8 mouse cellular contexts compared by ENCODE assay signal in genomic region chr2:27426855-27427457, GRCm38 (mm10). TPM values are rescaled to one million over a fixed set of nuclear protein-coding genes. Genes with fewer than 3 reads are reported as not detected.
A peak's percentile ranks its signal among the peaks of the same experiment; 100 is the strongest.
DNase-seq lines count a peak whose midpoint lies in the region; ATAC-seq and TF ChIP-seq lines count a peak whose summit lies in the region.

Vav2 (minus strand) TSS chr2:27427033.

- TF ChIP-seq EP300 in CH12.LX (IDR thresholded peaks at IDR 0.05; ENCODE audit: low read length): 0 out of 2 replicates have a peak, but pooled peaks have one; percentile 29
- TF ChIP-seq EP300 in liver, embryonic 14.5 days (IDR thresholded peaks at IDR 0.05; ENCODE audit: low read depth): no peak

- in situ Hi-C loops in CH12.LX (cut with MboI; ENCODE audit: low pct_ligation_motif_present, low pct_unique_long_range_greater_than_20kb, low sequenced_read_pairs): loop anchor here (25.0 kb wide), 1 partner anchor 340 kb away; the partner anchor contains the start of gene Adamtsl2

- H3K4me3 ChIP-seq in CH12.LX (replicated peaks in 1 of 3; ENCODE audit: low read depth in 2 of 3, low read length in 2 of 3, poor library complexity in 1 of 3): peak within 1 kb of the TSS; percentile 85 to 98 (median 91)
- peak within 1 kb of the TSS; percentile 84 for H3K4me3 ChIP-seq in heart, embryonic 13.5 days
- H3K4me3 ChIP-seq in liver, embryonic 14.5 days (ENCODE audit: insufficient read depth in 1 of 2, low read depth in 2 of 2, low read length in 2 of 2): peak within 1 kb of the TSS; percentile 65 to 66
- H3K4me3 ChIP-seq in stomach, embryonic 15.5 days (replicated peaks): peak within 1 kb of the TSS; percentile 91

- peak; percentile 57 for TF ChIP-seq RAD21 in CH12.LX (IDR thresholded peaks at IDR 0.05; ENCODE audit: low read depth, low read length)

- dilution Hi-C loops in CH12.LX (cut with MboI; ENCODE audit: extremely low pct_ligation_motif_present, extremely low pct_unique_long_range_greater_than_20kb, low sequenced_read_pairs): no loop called here

- H3K9ac ChIP-seq in CH12.LX (ENCODE audit: insufficient read depth, low read depth): peak within 1 kb of the TSS; percentile 92
- peak within 1 kb of the TSS; percentile 89 for H3K9ac ChIP-seq in heart, embryonic 13.5 days
- peak within 1 kb of the TSS; percentile 49 for H3K9ac ChIP-seq in liver, embryonic 14.5 days (replicated peaks)
- H3K9ac ChIP-seq in stomach, embryonic 15.5 days: peak within 1 kb of the TSS; percentile 80

- peaks cover 0 to 18% of the 10 kb centered on the region in 2 experiments for H3K36me3 ChIP-seq in CH12.LX (replicated peaks in 1 of 2; ENCODE audit: control insufficient read depth in 1 of 2, insufficient read depth in 1 of 2, low read length in 1 of 2)
- no peaks in the 10 kb centered on the region for H3K36me3 ChIP-seq in heart, embryonic 13.5 days
- H3K36me3 ChIP-seq in liver, embryonic 14.5 days (replicated peaks; ENCODE audit: control insufficient read depth, insufficient read depth, low read depth): no peaks in the 10 kb centered on the region
- H3K36me3 ChIP-seq in stomach, embryonic 15.5 days: no peaks in the 10 kb centered on the region

- peak in 1 of 2 experiments; percentile 58; a peak in 2 of 4 replicates for TF ChIP-seq CTCF in CH12.LX (conservative IDR thresholded peaks at IDR 0.05 in 1 of 2, IDR thresholded peaks at IDR 0.05 in 1 of 2; ENCODE audit: low read depth in 2 of 2, low read length in 2 of 2)
- TF ChIP-seq CTCF in liver, embryonic 14.5 days (IDR thresholded peaks at IDR 0.05; ENCODE audit: low read depth): 0 out of 2 replicates have a peak, but pooled peaks have one; percentile 18

- under 1% methylated on average over 45 of the region's 58 CpGs for WGBS in heart, embryonic 13.5 days
- WGBS in liver, embryonic 14.5 days (ENCODE audit: insufficient replicate concordance): under 1% methylated on average over 58 of the region's 58 CpGs
- 1% methylated on average over 56 of the region's 58 CpGs for WGBS in stomach, embryonic 15.5 days

- peak within 1 kb of the TSS; percentile 83 for H3K4me2 ChIP-seq in CH12.LX (ENCODE audit: insufficient read depth, low read depth, poor library complexity, severe bottlenecking)
- peak within 1 kb of the TSS; percentile 99 for H3K4me2 ChIP-seq in heart, embryonic 13.5 days
- H3K4me2 ChIP-seq in liver, embryonic 14.5 days (ENCODE audit: low read depth): peak within 1 kb of the TSS; percentile 90
- H3K4me2 ChIP-seq in stomach, embryonic 15.5 days: peak within 1 kb of the TSS; percentile 98

- peak; percentile 73 for TF ChIP-seq POLR2A in CH12.LX (IDR thresholded peaks at IDR 0.05; ENCODE audit: low read depth, low read length)

- H3K27me3 ChIP-seq in CH12.LX (replicated peaks): no peaks in the 10 kb centered on the region
- peaks cover 15% of the 10 kb centered on the region; the same call in 1 of the 2 replicates for H3K27me3 ChIP-seq in heart, embryonic 13.5 days (replicated peaks)
- peaks cover 19% of the 10 kb centered on the region for H3K27me3 ChIP-seq in liver, embryonic 14.5 days (ENCODE audit: control insufficient read depth, insufficient read depth, low read length)
- no peaks in the 10 kb centered on the region for H3K27me3 ChIP-seq in stomach, embryonic 15.5 days (replicated peaks)

- peak within 1 kb of the TSS; percentile 47 for H3K27ac ChIP-seq in CH12.LX (ENCODE audit: insufficient read depth, low read depth)
- H3K27ac ChIP-seq in heart, embryonic 13.5 days (replicated peaks): peak within 1 kb of the TSS; percentile 61
- no peak within 1 kb of the TSS for H3K27ac ChIP-seq in liver, embryonic 14.5 days
- peak within 1 kb of the TSS; percentile 81 for H3K27ac ChIP-seq in stomach, embryonic 15.5 days

- peaks cover 49% of the 10 kb centered on the region for H3K79me2 ChIP-seq in CH12.LX (replicated peaks; ENCODE audit: control insufficient read depth, extremely low read depth, insufficient read depth, poor library complexity, severe bottlenecking)

- H3K4me1 ChIP-seq in CH12.LX (ENCODE audit: control insufficient read depth in 1 of 2, insufficient read depth in 2 of 2): peaks cover 13 to 49% of the 10 kb centered on the region in 2 experiments
- H3K4me1 ChIP-seq in heart, embryonic 13.5 days: peaks cover 49% of the 10 kb centered on the region
- H3K4me1 ChIP-seq in liver, embryonic 14.5 days (replicated peaks; ENCODE audit: control insufficient read depth in 2 of 2, insufficient read depth in 2 of 2, low read length in 1 of 2): peaks cover 0 to 9% of the 10 kb centered on the region in 2 experiments; a peak in 2 of 4 replicates
- H3K4me1 ChIP-seq in stomach, embryonic 15.5 days: peaks cover 38% of the 10 kb centered on the region

- no peaks in the 10 kb centered on the region for H3K9me3 ChIP-seq in CH12.LX (replicated peaks; ENCODE audit: low read length)
- no peaks in the 10 kb centered on the region for H3K9me3 ChIP-seq in heart, embryonic 13.5 days
- no peaks in the 10 kb centered on the region for H3K9me3 ChIP-seq in liver, embryonic 14.5 days (ENCODE audit: control insufficient read depth, low read length)
- no peaks in the 10 kb centered on the region for H3K9me3 ChIP-seq in stomach, embryonic 15.5 days

- DNase-seq in CH12.LX (ENCODE audit: extremely low read depth): peak; percentile 94
- DNase-seq in c-Kit-negative CD71-positive TER-119-positive erythroid progenitor cells, embryonic 14.5 days (ENCODE audit: low read depth, low spot score): peak; percentile 59
- DNase-seq in fibroblast of lung, adult 2 months (ENCODE audit: low read depth): peak; percentile 60
- DNase-seq in kidney, postnatal 10 days: peak; percentile 96
- peak; percentile 82 to 84 (median 83) for DNase-seq in liver, embryonic 14.5 days (ENCODE audit: low read depth in 3 of 3, low spot score in 3 of 3)
- peak; percentile 93 for DNase-seq in neural tube, embryonic 10.5 days (ENCODE audit: extremely low spot score, low spot score)

- peak; percentile 92 for ATAC-seq in heart, embryonic 13.5 days (ENCODE audit: extremely low read depth, insufficient number of reproducible peaks, low FRiP score, low TSS enrichment)
- peak; percentile 93 for ATAC-seq in liver, embryonic 14.5 days (ENCODE audit: insufficient read depth)
- peak; percentile 94 for ATAC-seq in stomach, embryonic 15.5 days (ENCODE audit: insufficient read depth, low FRiP score, low read depth)

TF ChIP-seq in CH12.LX, 34 proteins besides CTCF, POLR2A, EP300 and RAD21:
- TF ChIP-seq JUN (IDR thresholded peaks at IDR 0.05; ENCODE audit: insufficient read depth, low read depth, low read length): no peak
- no peak for TF ChIP-seq RCOR1 (conservative IDR thresholded peaks at IDR 0.05; ENCODE audit: low read depth, low read length)
- TF ChIP-seq SIN3A (IDR thresholded peaks at IDR 0.05; ENCODE audit: low read length): peak; percentile 83
- peak; percentile 51; the same call in 1 of the 2 replicates for TF ChIP-seq MEF2A (IDR thresholded peaks at IDR 0.05; ENCODE audit: borderline replicate concordance, low read depth, low read length)
- TF ChIP-seq BHLHE40 (IDR thresholded peaks at IDR 0.05; ENCODE audit: low read depth, low read length): peak; percentile 95
- no peak for TF ChIP-seq JUND (conservative IDR thresholded peaks at IDR 0.05; ENCODE audit: low read depth, low read length)
- no peak; the same call in 1 of the 2 replicates for TF ChIP-seq HCFC1 (IDR thresholded peaks at IDR 0.05; ENCODE audit: low read depth, low read length)
- peak; percentile 75 for TF ChIP-seq SMC3 (IDR thresholded peaks at IDR 0.05; ENCODE audit: low read depth, low read length)
- peak; percentile 17; the same call in 1 of the 2 replicates for TF ChIP-seq ZC3H11A (IDR thresholded peaks at IDR 0.05; ENCODE audit: low read depth, low read length)
- no peak for TF ChIP-seq KAT2A (IDR thresholded peaks at IDR 0.05; ENCODE audit: insufficient replicate concordance, low read length)
- TF ChIP-seq IRF4 (IDR thresholded peaks at IDR 0.05; ENCODE audit: low read depth, low read length): peak; percentile 71; the same call in 1 of the 2 replicates
- peak; percentile 89 for TF ChIP-seq ELF1 (IDR thresholded peaks at IDR 0.05; ENCODE audit: low read depth, low read length)
- no peak for TF ChIP-seq PAX5 (IDR thresholded peaks at IDR 0.05; ENCODE audit: low read length)
- TF ChIP-seq ZMIZ1 (IDR thresholded peaks at IDR 0.05; ENCODE audit: low read depth, low read length): peak; percentile 13; the same call in 1 of the 2 replicates
- TF ChIP-seq E2F4 (IDR thresholded peaks at IDR 0.05; ENCODE audit: insufficient replicate concordance, low read depth, low read length): no peak
- peak; percentile 41; the same call in 1 of the 2 replicates for TF ChIP-seq NELFE (IDR thresholded peaks at IDR 0.05; ENCODE audit: low read depth, low read length)
- TF ChIP-seq TBP (conservative IDR thresholded peaks at IDR 0.05; ENCODE audit: low read depth, low read length): no peak
- TF ChIP-seq TCF12 (IDR thresholded peaks at IDR 0.05; ENCODE audit: low read depth, low read length): no peak; the same call in 1 of the 2 replicates
- TF ChIP-seq USF2 (conservative IDR thresholded peaks at IDR 0.05; ENCODE audit: low read depth, low read length): no peak
- TF ChIP-seq CHD1 (IDR thresholded peaks at IDR 0.05; ENCODE audit: low read depth, low read length): no peak
- peak; percentile 45; the same call in 1 of the 2 replicates for TF ChIP-seq ETS1 (conservative IDR thresholded peaks at IDR 0.05; ENCODE audit: low read depth, low read length)
- peak; percentile 77 for TF ChIP-seq MAZ (IDR thresholded peaks at IDR 0.05; ENCODE audit: low read depth, low read length)
- TF ChIP-seq MYC (IDR thresholded peaks at IDR 0.05; ENCODE audit: low read depth, low read length): peak; percentile 94
- peak; percentile 93 for TF ChIP-seq MAX (IDR thresholded peaks at IDR 0.05; ENCODE audit: low read length)
- TF ChIP-seq NRF1 (IDR thresholded peaks at IDR 0.05; ENCODE audit: low read depth, low read length): peak; percentile 39; the same call in 1 of the 2 replicates
- TF ChIP-seq MXI1 (IDR thresholded peaks at IDR 0.05; ENCODE audit: low read depth, low read length): peak; percentile 96
TF ChIP-seq in CH12.LX: peak in this region for 15.

RNA-seq across cellular contexts. Expression of gene Vav2, which starts in this region (rescaled TPM):
- total RNA-seq in CH12.LX (2012; rRNA removed) (46.6 and 48.5 TPM in 2 replicates), CH12.LX (2014; rRNA removed) (31.5 and 31.7 TPM in 2 replicates)
- 46.8 and 47.3 TPM in 2 replicates for polyA plus RNA-seq in CH12.LX (2012; ENCODE audit: insufficient read length, low read depth)
- polyA plus RNA-seq in heart, embryonic 13.5 days (2015; fragmentation: Nextera tagmentation; extraction: Ambion mirVana): 2.6 and 2.7 TPM in 2 replicates
- 5.2 and 5.8 TPM in 2 replicates for polyA plus RNA-seq in liver, embryonic 14.5 days (2012; rRNA removed)
- 2.8 and 3.0 TPM in 2 replicates for polyA plus RNA-seq in liver, embryonic 14.5 days (2014; fragmentation: Nextera tagmentation; extraction: Ambion mirVana)
- 7.0 and 7.8 TPM in 2 replicates for polyA plus RNA-seq in stomach, embryonic 15.5 days (2015; fragmentation: Nextera tagmentation; extraction: Ambion mirVana)
